ENCODE assay signal across 19 mouse cellular contexts in the genomic region with DNA sequence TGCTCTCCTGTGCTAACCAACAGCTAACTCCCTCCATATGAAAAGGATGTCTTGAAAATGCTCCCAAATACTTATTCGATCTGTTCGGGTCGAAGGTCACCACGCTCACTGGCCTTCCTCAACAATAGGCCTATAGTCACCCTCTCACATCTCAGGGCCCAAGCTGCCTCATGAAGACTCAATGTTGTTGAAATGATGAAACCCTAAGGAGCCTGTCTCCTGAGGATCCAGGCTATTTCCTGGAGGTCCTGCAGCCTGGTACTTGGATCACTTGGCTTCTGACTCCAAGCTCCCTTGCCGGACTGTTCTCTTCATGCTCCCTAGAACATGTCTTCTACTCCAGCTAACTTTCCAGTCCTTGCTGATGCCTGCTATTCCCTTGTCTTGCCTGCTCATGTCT. TPM values are rescaled to one million over a fixed set of nuclear protein-coding genes. Genes with fewer than 3 reads are reported as not detected.
A peak's percentile ranks its signal among the peaks of the same experiment; 100 is the strongest.
DNase-seq lines count a peak whose midpoint lies in the region; ATAC-seq and TF ChIP-seq lines count a peak whose summit lies in the region.
"Had no signal": no experiment of that assay in that cellular context is flagged by ENCODE, and none has a peak within 500 bp of the region (broad histone marks: within the 10 kb centered on the region; RNA-seq: fewer than 3 reads in every experiment).

No protein-coding gene starts in this region.

- H3K4me3 ChIP-seq in heart, embryonic 13.5 days, result no peak overlapping the region
- H3K4me3 ChIP-seq in layer of hippocampus, adult 2 months, result no peak overlapping the region
- H3K4me3 ChIP-seq in brown adipose tissue, adult 24 weeks (ENCODE audit: insufficient read depth, low read depth, low read length), result no peak overlapping the region
- no peak overlapping the region for H3K4me3 ChIP-seq in embryonic facial prominence, embryonic 12.5 days
- H3K4me3 ChIP-seq: forebrain, embryonic 12.5 days had no signal

- no peak overlapping the region for H3K4me2 ChIP-seq in heart, embryonic 13.5 days
- H3K4me2 ChIP-seq in embryonic facial prominence, embryonic 12.5 days (replicated peaks), result no peak overlapping the region
- H3K4me2 ChIP-seq: forebrain, embryonic 12.5 days; liver, embryonic 11.5 days; lung, embryonic 14.5 days had no signal

- no peaks in the 10 kb centered on the region for H3K27me3 ChIP-seq in heart, embryonic 13.5 days (replicated peaks)
- H3K27me3 ChIP-seq in embryonic facial prominence, embryonic 12.5 days, result no peaks in the 10 kb centered on the region
- H3K27me3 ChIP-seq: forebrain, embryonic 12.5 days had no signal

- H3K9ac ChIP-seq in heart, embryonic 13.5 days, result 0 out of 2 replicates have a peak overlapping the region, but pooled peaks have one; percentile 70
- no peak overlapping the region for H3K9ac ChIP-seq in embryonic facial prominence, embryonic 12.5 days
- H3K9ac ChIP-seq: forebrain, embryonic 12.5 days; lung, embryonic 14.5 days had no signal

- H3K27ac ChIP-seq in heart, embryonic 13.5 days (replicated peaks), result peak overlapping the region; percentile 95; the same call in 1 of the 2 replicates
- H3K27ac ChIP-seq in layer of hippocampus, adult 2 months, result peak overlapping the region; percentile 77; the same call in 1 of the 2 replicates
- peak overlapping the region; percentile 80 for H3K27ac ChIP-seq in brown adipose tissue, adult 24 weeks (replicated peaks; ENCODE audit: low read depth, low read length)
- peak overlapping the region; percentile 96; the same call in 1 of the 2 replicates for H3K27ac ChIP-seq in embryonic facial prominence, embryonic 12.5 days

- intact Hi-C loops in left cerebral cortex, postnatal 14 days (cut with DNase I), result no loop called here

- 77% methylated on average over 5 of the region's 5 CpGs for WGBS in heart, embryonic 13.5 days
- WGBS in embryonic facial prominence, embryonic 12.5 days, result 57% methylated on average over 5 of the region's 5 CpGs

- TF ChIP-seq CTCF in layer of hippocampus, adult 2 months (conservative IDR thresholded peaks at IDR 0.05), result no peak

- H3K36me3 ChIP-seq in heart, embryonic 13.5 days, result peaks cover 54% of the 10 kb centered on the region
- peaks cover 39% of the 10 kb centered on the region for H3K36me3 ChIP-seq in embryonic facial prominence, embryonic 12.5 days

- H3K4me1 ChIP-seq in heart, embryonic 13.5 days, result peaks cover 75% of the 10 kb centered on the region
- peaks cover 57% of the 10 kb centered on the region for H3K4me1 ChIP-seq in brown adipose tissue, adult 24 weeks (ENCODE audit: control insufficient read depth, insufficient read depth, insufficient read length, low read length)
- peaks cover 38% of the 10 kb centered on the region for H3K4me1 ChIP-seq in embryonic facial prominence, embryonic 12.5 days

- ATAC-seq in heart, embryonic 13.5 days (ENCODE audit: extremely low read depth, insufficient number of reproducible peaks, low FRiP score, low TSS enrichment), result no peak
- ATAC-seq in embryonic facial prominence, embryonic 12.5 days (ENCODE audit: insufficient number of reproducible peaks, insufficient read depth, low FRiP score, low TSS enrichment), result no peak

- no peaks in the 10 kb centered on the region for H3K9me3 ChIP-seq in heart, embryonic 13.5 days
- no peaks in the 10 kb centered on the region for H3K9me3 ChIP-seq in embryonic facial prominence, embryonic 12.5 days

- DNase-seq in heart, adult 9 months (ENCODE audit: low spot score in 2 of 2), result no peak
- no peak for DNase-seq in layer of hippocampus, adult 2 months (ENCODE audit: low spot score in 2 of 2)
- no peak for DNase-seq in layer of hippocampus, adult 18-20 months (ENCODE audit: low spot score in 2 of 2)
- DNase-seq in left cerebral cortex, postnatal 14 days (ENCODE audit: low spot score in 2 of 2), result no peak
- no peak for DNase-seq in frontal cortex, postnatal 25 days (ENCODE audit: low spot score in 2 of 2)
- DNase-seq: adrenal gland, postnatal 25 days; cerebellum, adult 9-10 months; heart, postnatal 14 days; kidney, postnatal 25 days; lung, embryonic 14.5 days; right cerebral cortex, postnatal 25 days; thymus, postnatal 36 days had no signal

RNA-seq across cellular contexts. Expression of a gene that starts 35.7 kb away (rescaled TPM):
- polyA plus RNA-seq in heart, embryonic 13.5 days (2015; fragmentation: Nextera tagmentation; extraction: Ambion mirVana), result 0.40 and 0.52 TPM in 2 replicates
- 1 to 10 TPM; 1.2 to 1.9 TPM for total RNA-seq in layer of hippocampus, adult 2 months (2021)
- total RNA-seq in layer of hippocampus, adult 18-20 months (2021), result 1 to 10 TPM; 1.6 to 2.2 TPM
- not detected in 2 replicates for polyA plus RNA-seq in brown adipose tissue, adult 24 weeks (2012; ENCODE audit: insufficient read depth, insufficient read length, missing spikeins)
- polyA plus RNA-seq in embryonic facial prominence, embryonic 12.5 days (2016; fragmentation: Nextera tagmentation; extraction: Ambion mirVana), result 0.09 and 0.32 TPM in 2 replicates
- 1 to 10 TPM; 1.7 to 2.2 TPM for total RNA-seq in left cerebral cortex, postnatal 14 days (2021)
- total RNA-seq: gastrocnemius, postnatal 4 days; heart, postnatal 14 days; monocyte, adult 5-6 weeks had no signal

RNA-seq across cellular contexts. Expression of a gene that starts 36.5 kb away (rescaled TPM):
- 37.4 and 41.5 TPM in 2 replicates for polyA plus RNA-seq in heart, embryonic 13.5 days (2015; fragmentation: Nextera tagmentation; extraction: Ambion mirVana)
- total RNA-seq in layer of hippocampus, adult 2 months (2021), result 100 to 1,000 TPM; 114 to 119 TPM
- 10 to 100 TPM; 93.2 to 93.7 TPM for total RNA-seq in layer of hippocampus, adult 18-20 months (2021)
- polyA plus RNA-seq in brown adipose tissue, adult 24 weeks (2012; ENCODE audit: insufficient read depth, insufficient read length, missing spikeins), result 17.9 and 18.5 TPM in 2 replicates
- polyA plus RNA-seq in embryonic facial prominence, embryonic 12.5 days (2016; fragmentation: Nextera tagmentation; extraction: Ambion mirVana), result 79.5 and 80.0 TPM in 2 replicates
- 10 to 100 TPM; 95.4 to 99.5 TPM for total RNA-seq in left cerebral cortex, postnatal 14 days (2021)

RNA-seq across cellular contexts. Expression of a gene that starts 38.9 kb away (rescaled TPM):
- polyA plus RNA-seq in heart, embryonic 13.5 days (2015; fragmentation: Nextera tagmentation; extraction: Ambion mirVana), result 12.9 and 13.0 TPM in 2 replicates
- total RNA-seq in layer of hippocampus, adult 2 months (2021), result 1 to 10 TPM; 9.0 to 9.7 TPM
- 1 to 10 TPM; 7.1 to 8.8 TPM for total RNA-seq in layer of hippocampus, adult 18-20 months (2021)
- 3.6 and 6.7 TPM in 2 replicates for polyA plus RNA-seq in brown adipose tissue, adult 24 weeks (2012; ENCODE audit: insufficient read depth, insufficient read length, missing spikeins)
- 32.6 and 37.0 TPM in 2 replicates for polyA plus RNA-seq in embryonic facial prominence, embryonic 12.5 days (2016; fragmentation: Nextera tagmentation; extraction: Ambion mirVana)
- total RNA-seq in left cerebral cortex, postnatal 14 days (2021), result 10 to 100 TPM; 11.3 to 13.4 TPM
